Mouse (Mus musculus) forebrain, embryonic 10.5 days (tissue): ENCODE measurements around the gene Fbxo3. TPM values are rescaled to one million over a fixed set of nuclear protein-coding genes. Genes with fewer than 3 reads are reported as not detected.
"Not testable (repeated sequence)": the region's sequence is repeated elsewhere in the genome, so short reads cannot be mapped to it uniquely, and the experiment has no call there.

Experiments used
- DNase-seq: peaks from one replicate; pipeline ENCODE4 v3.0.0-alpha.2; 2017; ENCODE audit warnings: low spot score; ENCODE audit errors: extremely low spot score
- H3K27ac ChIP-seq: fragments of 300-500 bp; sonication (generic); 2 replicates; pipeline ENCODE4 v1.5.1; 2016; ENCODE audit warnings: mild to moderate bottlenecking
- H3K27me3 ChIP-seq: fragments of 300-500 bp; sonication (generic); 2 replicates; pipeline ENCODE4 v1.6.1; 2016; ENCODE audit warnings: mild to moderate bottlenecking; ENCODE audit not compliant: poor library complexity, severe bottlenecking
- H3K36me3 ChIP-seq: fragments of 300-500 bp; sonication (generic); replicated peaks from 2 replicates; pipeline ENCODE4 v1.6.1; 2016; ENCODE audit warnings: mild to moderate bottlenecking, moderate library complexity
- H3K4me1 ChIP-seq: fragments of 300-500 bp; sonication (generic); 2 replicates; pipeline ENCODE4 v1.6.1; 2016
- H3K4me3 ChIP-seq: fragments of 300-500 bp; sonication (generic); 2 replicates; pipeline ENCODE4 v1.5.1; 2016; ENCODE audit warnings: mild to moderate bottlenecking, moderate library complexity
- H3K9me3 ChIP-seq: fragments of 300-500 bp; sonication (generic); 2 replicates; pipeline ENCODE4 v1.6.1; 2016; ENCODE audit warnings: mild to moderate bottlenecking, moderate library complexity
- WGBS: fragments of 180-500 bp; shearing (Covaris S2); methylation state at CpG from one replicate; pipeline ENCODE4 v1.1.7; 2016; 5-methylcytosine and 5-hydroxymethylcytosine counted together
- polyA plus RNA-seq: library from polyadenylated mRNA; unstranded; fragments of >200 nt; fragmentation: Nextera tagmentation; extraction: Ambion mirVana; gene quantifications from 2 replicates; pipeline ENCODE4 v1.2.1, GENCODE M21; 2016

Fbxo3 gene
- polyA plus RNA-seq, 1 experiment from 2014 or later, result 47.8 TPM

- WGBS, result 97% methylated on average over 3 of the region's 3 CpGs
- H3K27ac ChIP-seq, DNase-seq, H3K4me1 ChIP-seq, H3K9me3 ChIP-seq, H3K36me3 ChIP-seq, H3K27me3 ChIP-seq, H3K4me3 ChIP-seq: not testable (repeated sequence)
These were observed 18.7 kb upstream of the Fbxo3 start for GRCm38 (mm10) chr2:104008853-104009252.

GRCm38 (mm10) chr2:104023096-104023495 lies 4.4 kb upstream of the Fbxo3 start:
- WGBS, result 90% methylated on average over 7 of the region's 7 CpGs
- H3K4me3 ChIP-seq, result no peak overlapping the region
- H3K27ac ChIP-seq, result no peak overlapping the region
- peaks cover 11% of the 10 kb centered on the region for H3K4me1 ChIP-seq
- no peaks in the 10 kb centered on the region for H3K36me3 ChIP-seq
- H3K9me3 ChIP-seq, result no peaks in the 10 kb centered on the region
- DNase-seq, result no peak
- H3K27me3 ChIP-seq, result no peaks in the 10 kb centered on the region

- Histone ChIP-seq H3K36me3 (no peaks in the 10 kb centered on the region), H3K27ac (no peak overlapping the region), H3K4me3 (no peak overlapping the region), H3K27me3 (no peaks in the 10 kb centered on the region), H3K9me3 (no peaks in the 10 kb centered on the region), H3K4me1 (peaks cover 27% of the 10 kb centered on the region)
- 92% methylated on average over 4 of the region's 4 CpGs for WGBS
- DNase-seq, result no peak
These were observed 2.9 kb upstream of the Fbxo3 start for GRCm38 (mm10) chr2:104024656-104025055.

- peaks cover 14% of the 10 kb centered on the region for H3K36me3 ChIP-seq
- peaks cover 29% of the 10 kb centered on the region for H3K4me1 ChIP-seq
- 3% methylated on average over 32 of the region's 32 CpGs for WGBS
- peak; percentile 14 for DNase-seq
- H3K9me3 ChIP-seq, result no peaks in the 10 kb centered on the region
- H3K27ac ChIP-seq, result peak within 1 kb of the TSS; percentile 95
- no peaks in the 10 kb centered on the region for H3K27me3 ChIP-seq
- H3K4me3 ChIP-seq, result peak within 1 kb of the TSS; percentile 97
These were observed 710 bp downstream of the Fbxo3 start, which contains the start of gene 4931422A03Rik for GRCm38 (mm10) chr2:104028139-104028723. Gene 4931422A03Rik (minus strand): TSS chr2:104028361.

- Histone ChIP-seq H3K36me3 (peaks cover 21% of the 10 kb centered on the region), H3K27ac (no peak overlapping the region), H3K27me3 (no peaks in the 10 kb centered on the region), H3K4me1 (peaks cover 29% of the 10 kb centered on the region), H3K9me3 (no peaks in the 10 kb centered on the region), H3K4me3 (peak overlapping the region; percentile 97)
- DNase-seq, result no peak
- WGBS, result 89% methylated on average over 2 of the region's 2 CpGs
These were observed 1.6 kb downstream of the Fbxo3 start for GRCm38 (mm10) chr2:104029074-104029473.

GRCm38 (mm10) chr2:104030381-104030780 lies 2.9 kb downstream of the Fbxo3 start:
- no peak for DNase-seq
- H3K27me3 ChIP-seq, result no peaks in the 10 kb centered on the region
- H3K36me3 ChIP-seq, result peaks cover 31% of the 10 kb centered on the region
- H3K4me3 ChIP-seq, result no peak overlapping the region
- WGBS, result 85% methylated on average over 3 of the region's 3 CpGs
- peaks cover 29% of the 10 kb centered on the region for H3K4me1 ChIP-seq
- H3K9me3 ChIP-seq, result no peaks in the 10 kb centered on the region
- no peak overlapping the region for H3K27ac ChIP-seq

GRCm38 (mm10) chr2:104032056-104032455 lies 4.5 kb downstream of the Fbxo3 start:
- 91% methylated on average over 3 of the region's 3 CpGs for WGBS
- peaks cover 47% of the 10 kb centered on the region for H3K36me3 ChIP-seq
- DNase-seq, result no peak
- no peak overlapping the region for H3K27ac ChIP-seq
- H3K27me3 ChIP-seq, result no peaks in the 10 kb centered on the region
- H3K9me3 ChIP-seq, result no peaks in the 10 kb centered on the region
- H3K4me3 ChIP-seq, result no peak overlapping the region
- peaks cover 28% of the 10 kb centered on the region for H3K4me1 ChIP-seq

GRCm38 (mm10) chr2:104034832-104035472 lies 7.4 kb downstream of the Fbxo3 start:
- H3K4me3 ChIP-seq, result no peak overlapping the region
- no peak overlapping the region for H3K27ac ChIP-seq
- no peaks in the 10 kb centered on the region for H3K9me3 ChIP-seq
- no peaks in the 10 kb centered on the region for H3K4me1 ChIP-seq
- H3K27me3 ChIP-seq, result no peaks in the 10 kb centered on the region
- peaks cover 70% of the 10 kb centered on the region for H3K36me3 ChIP-seq
- 31% methylated on average over 3 of the region's 3 CpGs for WGBS
- peak; percentile 42 for DNase-seq

- no peaks in the 10 kb centered on the region for H3K4me1 ChIP-seq
- no peak overlapping the region for H3K4me3 ChIP-seq
- H3K36me3 ChIP-seq, result peaks cover 72% of the 10 kb centered on the region
- DNase-seq, result no peak
- H3K27ac ChIP-seq, result no peak overlapping the region
- H3K27me3 ChIP-seq, result no peaks in the 10 kb centered on the region
- 86% methylated on average over 6 of the region's 6 CpGs for WGBS
- no peaks in the 10 kb centered on the region for H3K9me3 ChIP-seq
These were observed 8.1 kb downstream of the Fbxo3 start for GRCm38 (mm10) chr2:104035595-104035994.

GRCm38 (mm10) chr2:104036316-104036715 lies 8.8 kb downstream of the Fbxo3 start:
- H3K4me3 ChIP-seq, result no peak overlapping the region
- DNase-seq, result no peak
- no peaks in the 10 kb centered on the region for H3K4me1 ChIP-seq
- WGBS, result 77% methylated on average over 3 of the region's 3 CpGs
- no peaks in the 10 kb centered on the region for H3K9me3 ChIP-seq
- no peaks in the 10 kb centered on the region for H3K27me3 ChIP-seq
- H3K27ac ChIP-seq, result no peak overlapping the region
- peaks cover 72% of the 10 kb centered on the region for H3K36me3 ChIP-seq

GRCm38 (mm10) chr2:104038236-104038635 lies 10.7 kb downstream of the Fbxo3 start:
- no peaks in the 10 kb centered on the region for H3K27me3 ChIP-seq
- no peaks in the 10 kb centered on the region for H3K9me3 ChIP-seq
- 87% methylated on average over 2 of the region's 2 CpGs for WGBS
- H3K36me3 ChIP-seq, result peaks cover 66% of the 10 kb centered on the region
- no peaks in the 10 kb centered on the region for H3K4me1 ChIP-seq
- H3K27ac ChIP-seq, result no peak overlapping the region
- no peak for DNase-seq
- no peak overlapping the region for H3K4me3 ChIP-seq

GRCm38 (mm10) chr2:104041632-104042031 lies 14.1 kb downstream of the Fbxo3 start:
- WGBS, result 90% methylated on average over 5 of the region's 5 CpGs
- Histone ChIP-seq H3K36me3 (peaks cover 50% of the 10 kb centered on the region), H3K4me1 (peaks cover 5% of the 10 kb centered on the region), H3K9me3 (no peaks in the 10 kb centered on the region), H3K4me3 (no peak overlapping the region), H3K27me3 (no peaks in the 10 kb centered on the region), H3K27ac (no peak overlapping the region)
- no peak for DNase-seq

GRCm38 (mm10) chr2:104042766-104043165 lies 15.2 kb downstream of the Fbxo3 start:
- Histone ChIP-seq H3K9me3 (no peaks in the 10 kb centered on the region), H3K4me1 (peaks cover 5% of the 10 kb centered on the region), H3K27me3 (no peaks in the 10 kb centered on the region), H3K27ac (no peak overlapping the region), H3K4me3 (no peak overlapping the region), H3K36me3 (peaks cover 42% of the 10 kb centered on the region)
- 97% methylated on average over 15 of the region's 15 CpGs for WGBS
- DNase-seq, result no peak
